Mouse (Mus musculus) erythroblast, embryonic 14.5 days (primary cell): ENCODE results near the gene Stk26.

Experiments used
- GATA1 ChIP-seq: IDR thresholded peaks from 2 replicates; pipeline ENCODE4 v1.6.1; 2012; ENCODE audit warnings: low read length, inconsistent platforms, mixed read lengths
- TAL1 ChIP-seq: IDR thresholded peaks from 3 replicates; pipeline ENCODE4 v1.6.1; 2012; ENCODE audit warnings: low read length, inconsistent platforms, mixed read lengths

GRCm38 (mm10) chrX:50930309-50930708 lies 89.5 kb downstream of the Stk26 start:
- TF ChIP-seq GATA1 (no peak), TAL1 (no peak)
